In the genomic region with DNA sequence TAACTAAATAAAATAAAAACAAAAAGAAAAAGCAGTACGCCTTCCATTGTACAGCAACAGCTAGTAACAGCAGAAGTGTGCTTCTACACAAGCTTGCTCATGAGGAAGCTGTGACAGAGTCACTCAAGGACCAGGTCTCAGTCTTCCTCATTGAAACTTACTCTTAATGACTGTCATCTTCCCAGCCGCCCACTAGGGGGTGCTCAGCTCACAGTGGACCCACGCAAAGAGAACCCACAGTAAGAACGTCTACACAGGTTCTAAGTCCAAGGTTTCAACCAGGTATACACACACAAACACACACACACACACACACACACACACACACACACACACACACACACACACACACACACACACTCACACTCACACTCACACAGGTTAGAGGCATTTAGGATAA, we compare ENCODE assay signal across 9 mouse cellular contexts.
DNase-seq lines count a peak whose midpoint lies in the region; ATAC-seq and TF ChIP-seq lines count a peak whose summit lies in the region.
"Had no signal": no experiment of that assay in that cellular context is flagged by ENCODE, and none has a peak within 500 bp of the region (broad histone marks: within the 10 kb centered on the region; RNA-seq: fewer than 3 reads in every experiment).

No protein-coding gene starts in this region.

- no peaks in the 10 kb centered on the region; the same call in 1 of the 2 replicates for H3K4me1 ChIP-seq in forebrain, embryonic 15.5 days
- H3K4me1 ChIP-seq in intestine, embryonic 14.5 days (replicated peaks; ENCODE audit: control insufficient read depth, insufficient read depth, low read length), result peaks cover 13% of the 10 kb centered on the region
- peaks cover 8% of the 10 kb centered on the region for H3K4me1 ChIP-seq in midbrain, embryonic 13.5 days (replicated peaks)
- no peaks in the 10 kb centered on the region for H3K4me1 ChIP-seq in spleen, adult 2 months (ENCODE audit: control insufficient read depth, insufficient read depth, insufficient read length)

- no peaks in the 10 kb centered on the region for H3K9me3 ChIP-seq in forebrain, embryonic 15.5 days
- no peaks in the 10 kb centered on the region for H3K9me3 ChIP-seq in intestine, embryonic 14.5 days (ENCODE audit: control insufficient read depth, low read length)
- no peaks in the 10 kb centered on the region for H3K9me3 ChIP-seq in midbrain, embryonic 13.5 days

- no peak overlapping the region for H3K9ac ChIP-seq in forebrain, embryonic 15.5 days (replicated peaks)
- H3K9ac ChIP-seq in intestine, embryonic 14.5 days (ENCODE audit: low read length), result no peak overlapping the region
- H3K9ac ChIP-seq in midbrain, embryonic 13.5 days (replicated peaks), result no peak overlapping the region

- H3K27me3 ChIP-seq in forebrain, embryonic 15.5 days, result no peaks in the 10 kb centered on the region
- no peaks in the 10 kb centered on the region for H3K27me3 ChIP-seq in intestine, embryonic 14.5 days (replicated peaks; ENCODE audit: control insufficient read depth, insufficient read depth, low read length)
- H3K27me3 ChIP-seq in midbrain, embryonic 13.5 days, result no peaks in the 10 kb centered on the region
- no peaks in the 10 kb centered on the region for H3K27me3 ChIP-seq in spleen, adult 2 months (ENCODE audit: control insufficient read depth, insufficient read depth, low read length)

- intact Hi-C loops in left cerebral cortex, postnatal 14 days (cut with DNase I), result loop anchor here (2.0 to 5.0 kb wide), 3 partner anchors 327 to 602 kb away; no protein-coding TSS in a partner anchor

- no peaks in the 10 kb centered on the region for H3K36me3 ChIP-seq in forebrain, embryonic 15.5 days
- peaks cover 60% of the 10 kb centered on the region for H3K36me3 ChIP-seq in intestine, embryonic 14.5 days (ENCODE audit: control insufficient read depth, insufficient read depth, low read length)
- H3K36me3 ChIP-seq in midbrain, embryonic 13.5 days, result no peaks in the 10 kb centered on the region
- peaks cover 3% of the 10 kb centered on the region; the same call in 1 of the 2 replicates for H3K36me3 ChIP-seq in spleen, adult 2 months (ENCODE audit: control insufficient read depth, insufficient read depth, low read length)

- TF ChIP-seq CTCF in spleen, adult 2 months (IDR thresholded peaks at IDR 0.05; ENCODE audit: extremely low read depth, insufficient read depth, insufficient read length, insufficient replicate concordance), result peak; percentile 79; the same call in 1 of the 2 replicates

- WGBS in forebrain, embryonic 15.5 days, result 23% methylated on average over 4 of the region's 4 CpGs
- 24% methylated on average over 4 of the region's 4 CpGs for WGBS in intestine, embryonic 14.5 days
- 21% methylated on average over 4 of the region's 4 CpGs for WGBS in midbrain, embryonic 13.5 days
- WGBS in spleen, adult 2 months, result 20% methylated on average over 4 of the region's 4 CpGs

- peak; percentile 46 for ATAC-seq in forebrain, embryonic 15.5 days (replicated peaks)
- peak; percentile 38; the same call in 1 of the 2 replicates for ATAC-seq in intestine, embryonic 14.5 days (replicated peaks; ENCODE audit: low FRiP score, low TSS enrichment, low read depth)
- ATAC-seq in midbrain, embryonic 13.5 days, result 0 out of 2 replicates have a peak, but pooled peaks have one; percentile 37

- H3K4me2 ChIP-seq in forebrain, embryonic 15.5 days (replicated peaks), result no peak overlapping the region
- no peak overlapping the region for H3K4me2 ChIP-seq in intestine, embryonic 14.5 days (ENCODE audit: low read length)
- no peak overlapping the region for H3K4me2 ChIP-seq in midbrain, embryonic 13.5 days (replicated peaks)

- peak; percentile 51 for DNase-seq in gastrocnemius, adult 18-20 months (ENCODE audit: low spot score)
- DNase-seq in gastrocnemius, postnatal 25 days, result no peak
- peak; percentile 11 for DNase-seq in c-Kit-positive CD71-positive TER-119-negative erythroid progenitor cells, embryonic 14.5 days (ENCODE audit: low read depth)
- DNase-seq in intestine, embryonic 14.5 days (ENCODE audit: low spot score), result peak; percentile 80
- peak; percentile 72 to 80 for DNase-seq in left cerebral cortex, postnatal 14 days (ENCODE audit: low spot score in 2 of 2)
- DNase-seq in spleen, adult 2 months (ENCODE audit: low read depth in 1 of 2, low spot score in 2 of 2), result peak; percentile 21 to 63

- no peak for TF ChIP-seq POLR2A in spleen, adult 2 months (IDR thresholded peaks at IDR 0.05; ENCODE audit: low read depth, low read length)

- H3K27ac ChIP-seq in forebrain, embryonic 15.5 days (replicated peaks), result no peak overlapping the region
- H3K27ac ChIP-seq in intestine, embryonic 14.5 days (ENCODE audit: low read depth), result no peak overlapping the region
- H3K27ac ChIP-seq in midbrain, embryonic 13.5 days, result no peak overlapping the region
- no peak overlapping the region for H3K27ac ChIP-seq in spleen, adult 2 months (ENCODE audit: insufficient read depth, low read length)
- H3K27ac ChIP-seq: macrophage had no signal

- no peak overlapping the region for H3K4me3 ChIP-seq in forebrain, embryonic 15.5 days
- H3K4me3 ChIP-seq in intestine, embryonic 14.5 days (ENCODE audit: low read depth, low read length), result no peak overlapping the region
- H3K4me3 ChIP-seq in midbrain, embryonic 13.5 days (replicated peaks), result no peak overlapping the region
- no peak overlapping the region for H3K4me3 ChIP-seq in spleen, adult 2 months (ENCODE audit: extremely low read depth, insufficient read depth, insufficient read length)
